Mouse (Mus musculus) heart, adult 9 months (tissue): ENCODE results near the gene Cox4i1.

Source experiments
- DNase-seq, 2 experiments: peaks; one replicate each; pipeline ENCODE4 v3.0.0; 2022; ENCODE audit warnings: low spot score in 2 of 2

Cox4i1 gene

DNA sequence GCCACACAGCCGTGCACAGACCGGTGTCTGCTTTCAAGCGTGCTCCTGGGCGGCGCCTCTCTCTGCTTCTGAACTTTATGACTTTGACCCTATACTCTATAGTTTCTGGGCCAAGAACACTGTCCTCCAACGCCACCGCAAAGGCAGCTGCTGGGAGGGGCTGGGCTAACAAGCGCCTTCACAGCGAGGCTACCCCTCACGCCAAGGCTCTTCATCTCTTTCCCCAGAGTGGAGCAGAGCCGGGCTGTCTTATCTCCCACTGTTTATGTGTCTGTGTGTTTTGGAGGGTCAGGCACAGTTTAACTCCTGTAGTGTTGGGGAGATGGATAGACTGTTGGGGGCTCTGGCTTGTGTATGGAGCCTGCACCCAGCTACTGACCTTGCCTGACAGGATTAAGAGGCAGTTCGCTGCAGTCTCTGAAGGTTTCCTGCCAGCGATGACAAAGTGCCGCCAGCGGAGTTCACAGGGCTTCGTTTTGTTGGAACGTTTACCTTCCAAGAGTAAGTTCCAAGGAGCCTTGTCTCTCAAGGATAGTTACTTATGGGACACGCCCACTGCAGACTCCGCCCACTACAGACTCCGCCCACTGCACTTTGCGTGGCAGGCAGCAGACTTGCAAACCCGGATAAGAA lies 26.0 kb downstream of the Cox4i1 start:
- DNase-seq = no peak

DNA sequence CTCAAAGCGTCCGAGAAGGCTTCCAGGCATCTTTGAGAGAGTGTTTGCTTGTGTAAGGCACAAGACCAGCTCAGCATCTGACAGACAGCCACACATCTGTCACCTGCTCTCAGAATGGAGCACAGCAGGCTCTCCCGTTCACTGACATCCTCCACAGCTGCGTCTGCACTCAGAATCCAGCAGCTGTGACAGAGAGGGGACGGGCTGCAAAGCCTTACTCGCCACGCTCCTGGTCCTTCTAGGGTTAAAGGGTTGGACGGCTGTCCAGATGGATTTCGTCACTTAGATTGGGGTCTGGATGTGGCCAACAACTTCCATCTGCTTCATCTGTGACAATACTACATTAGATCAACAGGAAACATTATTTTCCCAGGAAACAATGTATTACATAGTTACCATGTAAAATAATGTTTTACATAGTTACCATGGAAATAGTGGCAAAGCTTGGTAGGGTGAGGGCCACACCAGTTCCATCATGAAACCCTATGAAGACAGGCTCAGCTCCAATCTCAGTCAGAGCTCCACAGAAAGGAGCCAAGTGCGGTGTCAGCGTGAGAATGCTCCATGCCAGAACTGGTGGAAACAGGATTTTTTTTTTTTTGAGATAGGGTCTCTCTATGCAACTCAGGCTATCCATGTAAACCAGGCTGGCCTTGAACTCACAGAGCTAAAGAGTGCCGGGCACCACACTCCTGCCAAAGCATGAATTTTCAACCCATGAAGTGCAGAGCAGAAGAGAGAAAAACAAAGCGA lies 28.6 kb downstream of the Cox4i1 start:
- DNase-seq = peak; percentile 62 to 65

- no peak for DNase-seq
Measured at GRCm38 (mm10) chr8:120697154-120697978, 29.3 kb downstream of the Cox4i1 start.

DNA sequence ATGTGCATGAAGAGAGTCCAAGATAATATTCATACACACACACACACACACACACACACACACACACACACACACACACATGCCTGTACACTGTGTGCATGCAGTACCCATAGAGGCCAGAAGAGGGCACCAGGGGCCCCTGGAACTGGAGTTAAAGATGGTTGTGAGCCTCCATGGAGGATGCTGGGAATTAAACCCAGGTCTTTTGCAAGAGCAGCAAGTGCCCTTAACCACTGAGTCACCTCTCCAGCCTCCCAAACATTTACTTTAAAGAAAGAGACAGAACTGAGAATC lies 29.9 kb downstream of the Cox4i1 start:
- DNase-seq = no peak

DNA sequence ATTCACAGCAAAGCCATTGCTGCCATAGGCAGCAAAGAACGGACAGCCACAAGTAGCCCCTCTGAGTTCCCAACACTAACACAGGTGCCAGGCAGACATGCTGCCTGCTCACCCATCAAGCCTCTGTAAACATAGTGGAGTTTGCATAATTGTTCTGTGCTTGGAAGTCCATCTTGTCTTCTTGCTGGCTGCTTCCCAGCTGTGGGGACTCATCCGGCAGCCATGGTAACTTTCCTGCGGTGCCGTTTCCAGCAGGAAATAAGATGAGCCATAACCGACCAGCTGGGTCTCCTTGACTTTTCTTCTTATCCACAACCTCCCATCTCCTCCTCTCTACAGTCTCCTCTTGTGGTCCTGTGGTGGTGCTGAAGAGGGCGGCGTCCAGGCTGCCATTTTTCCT lies 30.4 kb downstream of the Cox4i1 start:
- DNase-seq = no peak

GRCm38 (mm10) chr8:120699079-120699478 lies 31.1 kb downstream of the Cox4i1 start:
- DNase-seq = peak in 1 of 2 experiments; percentile 42

DNA sequence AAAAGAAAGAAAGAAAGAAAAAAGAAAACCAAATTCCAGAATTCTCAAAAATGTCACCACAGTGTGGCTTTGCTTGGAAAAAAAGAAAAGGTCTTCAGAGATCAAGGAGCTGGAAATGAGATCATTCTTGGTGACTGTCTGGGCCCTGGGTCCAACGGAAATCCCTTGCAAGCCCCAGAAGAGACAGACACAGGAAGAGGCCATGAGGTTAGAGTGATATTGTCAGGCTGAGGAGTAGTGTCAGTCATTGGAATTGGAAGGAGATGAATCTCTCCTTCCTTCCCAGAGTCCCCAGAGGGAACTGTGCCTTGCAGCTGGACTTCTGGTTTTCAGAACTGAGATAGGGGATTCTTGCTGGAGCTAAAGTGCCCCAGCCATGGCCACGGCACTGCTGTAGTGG lies 31.5 kb downstream of the Cox4i1 start:
- DNase-seq = no peak

DNA sequence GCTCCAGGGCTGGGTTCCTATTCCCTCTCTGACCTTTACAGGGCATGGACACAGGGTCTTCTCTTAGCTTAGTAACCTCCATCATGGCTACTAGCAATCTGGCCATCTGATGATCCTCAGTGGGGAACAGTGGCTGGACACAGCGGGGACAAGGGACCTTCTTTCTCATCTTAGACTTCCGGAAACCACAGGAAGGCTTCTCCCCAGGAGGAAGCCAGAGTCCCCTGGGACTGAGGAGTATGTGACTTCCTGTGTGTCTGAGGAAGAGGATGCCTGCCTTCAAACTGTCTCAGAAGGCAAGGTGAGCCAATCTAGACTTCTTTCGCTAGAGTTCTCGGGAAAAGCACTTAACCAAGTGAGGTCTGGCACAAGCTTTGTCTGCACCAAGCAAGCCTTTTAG lies 32.0 kb downstream of the Cox4i1 start:
- DNase-seq = no peak

DNA sequence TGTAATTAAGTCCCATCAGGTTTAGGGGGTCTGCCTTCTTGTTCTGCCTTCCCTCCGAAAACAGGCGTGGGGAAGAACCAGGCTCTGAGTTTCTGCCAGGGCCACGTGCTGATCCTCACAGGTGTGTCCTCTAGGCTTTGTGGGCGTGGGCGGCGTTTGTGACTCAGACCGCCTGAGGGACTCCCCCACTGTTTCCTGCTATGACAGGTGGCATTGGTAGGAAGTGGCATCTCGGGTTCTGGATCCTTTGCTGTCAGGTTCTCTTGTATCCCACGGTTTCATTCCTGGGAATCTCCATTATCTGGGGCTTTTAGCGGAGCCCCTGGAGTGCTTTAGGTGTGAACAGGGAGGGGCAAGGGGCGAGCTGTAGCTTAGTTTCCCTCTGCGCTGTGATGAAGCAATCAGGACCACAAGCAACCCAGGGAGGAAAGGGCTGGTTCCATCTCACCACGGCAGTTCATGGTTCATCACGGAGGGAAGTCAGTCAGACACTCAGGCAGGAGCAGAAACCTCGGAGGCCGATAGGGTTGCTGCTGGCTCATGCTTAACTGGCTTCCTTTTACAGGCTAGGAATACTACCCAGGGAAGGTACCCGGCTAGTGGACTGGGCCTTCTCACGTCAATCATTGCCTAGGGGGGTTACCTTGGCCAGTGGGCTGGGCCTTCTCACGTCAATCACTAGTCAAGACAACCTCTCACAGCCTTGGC lies 33.9 kb downstream of the Cox4i1 start:
- no peak for DNase-seq

GRCm38 (mm10) chr8:120704203-120704602 lies 36.2 kb downstream of the Cox4i1 start:
- DNase-seq = peak in 1 of 2 experiments; percentile 50

DNA sequence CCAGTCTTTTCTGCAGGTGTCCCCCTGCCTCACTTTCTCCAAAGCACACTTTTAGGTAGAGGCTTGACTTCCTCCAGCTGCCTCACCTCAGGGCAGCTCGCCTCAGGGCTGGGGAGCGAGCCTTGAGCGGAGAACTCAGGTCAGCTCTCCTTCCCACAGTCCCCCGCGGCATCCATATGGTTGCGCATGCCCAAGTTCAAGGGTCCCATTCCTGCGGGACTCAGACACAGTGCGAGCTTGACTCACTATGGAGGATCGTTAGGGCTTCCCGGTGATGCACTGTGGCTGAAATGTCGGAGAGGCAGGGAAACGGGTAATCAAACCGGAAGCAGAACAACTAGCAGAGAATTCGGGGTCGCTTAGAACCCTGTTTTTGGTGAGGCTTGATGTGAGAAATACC lies 37.1 kb downstream of the Cox4i1 start:
- no peak for DNase-seq

GRCm38 (mm10) chr8:120706193-120706592 lies 38.2 kb downstream of the Cox4i1 start:
- DNase-seq = no peak

GRCm38 (mm10) chr8:120709176-120709575 lies 41.2 kb downstream of the Cox4i1 start:
- no peak for DNase-seq

GRCm38 (mm10) chr8:120715200-120715599 lies 47.2 kb downstream of the Cox4i1 start:
- peak in 1 of 2 experiments; percentile 50 for DNase-seq

DNA sequence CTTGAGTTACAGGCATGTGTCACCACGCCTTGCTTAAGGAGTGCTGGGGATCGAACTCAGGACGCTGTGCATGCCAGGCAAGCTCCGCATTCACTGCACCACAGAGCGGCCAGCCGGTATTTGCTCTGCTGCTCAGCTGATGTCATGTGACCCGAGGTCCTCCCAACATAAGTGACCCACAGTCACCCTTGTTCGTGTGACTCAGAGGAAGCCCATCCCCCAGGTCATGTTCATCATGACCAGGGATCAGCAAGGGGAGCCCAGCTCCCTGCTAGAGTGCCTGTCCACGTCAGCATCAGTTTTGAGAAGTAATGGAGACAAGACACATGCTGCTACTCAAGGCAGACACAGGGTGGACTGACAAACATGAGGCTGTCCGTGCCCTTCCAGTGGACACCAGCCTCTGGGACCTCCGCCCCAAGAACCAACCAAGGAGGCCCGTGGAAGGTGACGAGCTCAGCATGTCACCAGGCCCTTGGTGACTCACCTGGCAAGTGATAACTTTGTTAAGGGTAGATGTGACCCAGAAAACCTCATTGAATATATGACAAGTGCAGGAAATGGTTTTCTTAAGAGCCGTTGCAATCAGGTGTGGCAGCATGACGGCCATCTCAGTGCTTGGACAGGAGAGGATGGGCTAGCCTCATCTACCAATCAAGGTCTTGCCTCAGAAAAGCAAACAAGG lies 48.1 kb downstream of the Cox4i1 start:
- DNase-seq = no peak

- no peak for DNase-seq
Measured at GRCm38 (mm10) chr8:120719586-120720236, 51.7 kb downstream of the Cox4i1 start.

GRCm38 (mm10) chr8:120723025-120723424 lies 55.0 kb downstream of the Cox4i1 start:
- DNase-seq = no peak
